Mouse (Mus musculus) CH12.LX (cell line): ENCODE data around the gene Fam160a1. TPM values are rescaled to one million over a fixed set of nuclear protein-coding genes. Genes with fewer than 3 reads are reported as not detected.
A peak's percentile ranks its signal among the peaks of the same experiment; 100 is the strongest.

Experiments
- DNase-seq: peaks from one replicate; pipeline ENCODE4 v3.0.0-alpha.2; 2013; ENCODE audit errors: extremely low read depth
- H3K27ac ChIP-seq: 2 replicates; pipeline ENCODE4 v1.5.1; 2012; ENCODE audit warnings: low read depth, mild to moderate bottlenecking, control low read depth, moderate library complexity; ENCODE audit not compliant: insufficient read depth
- H3K27me3 ChIP-seq: replicated peaks from 2 replicates; pipeline ENCODE3; 2012; ENCODE audit warnings: inconsistent platforms
- H3K36me3 ChIP-seq, 2 experiments: replicated peaks in 1 of 2; 2 replicates each; pipeline versions ENCODE3 to v1.6.1; 2012; ENCODE audit warnings: inconsistent platforms in 1 of 2, low read length in 1 of 2, mild to moderate bottlenecking in 1 of 2, mixed read lengths in 1 of 2, moderate library complexity in 1 of 2; ENCODE audit not compliant: control insufficient read depth in 1 of 2, insufficient read depth in 1 of 2
- H3K4me1 ChIP-seq, 2 experiments: 2 replicates each; pipeline ENCODE4 v1.6.1; 2012; ENCODE audit warnings: inconsistent platforms in 1 of 2, moderate library complexity in 1 of 2; ENCODE audit not compliant: insufficient read depth in 2 of 2, control insufficient read depth in 1 of 2
- H3K4me2 ChIP-seq: 2 replicates; pipeline ENCODE4 v1.6.1; 2012; ENCODE audit warnings: low read depth, mild to moderate bottlenecking, control low read depth; ENCODE audit not compliant: poor library complexity, insufficient read depth, severe bottlenecking
- H3K4me3 ChIP-seq, 3 experiments: fragments of 150-350 bp in 1 of 3; sonication (generic) in 1 of 3; replicated peaks in 1 of 3; 2 replicates each; pipeline versions ENCODE3 to v1.5.1; 2011 to 2012; ENCODE audit warnings: low read depth in 2 of 3, low read length in 2 of 3, mild to moderate bottlenecking in 2 of 3, moderate library complexity in 2 of 3, control low read depth in 1 of 3, improper control_type of control experiment in 1 of 3, inconsistent platforms in 1 of 3, mixed read lengths in 1 of 3; ENCODE audit not compliant: poor library complexity in 1 of 3
- H3K79me2 ChIP-seq: replicated peaks from 2 replicates; pipeline ENCODE4 v1.6.1; 2012; ENCODE audit warnings: mild to moderate bottlenecking, moderate library complexity; ENCODE audit not compliant: control insufficient read depth, poor library complexity, insufficient read depth, severe bottlenecking; ENCODE audit errors: extremely low read depth
- H3K9ac ChIP-seq: 2 replicates; pipeline ENCODE4 v1.6.1; 2012; ENCODE audit warnings: low read depth, mild to moderate bottlenecking, control low read depth, moderate library complexity; ENCODE audit not compliant: insufficient read depth
- H3K9me3 ChIP-seq: replicated peaks from 2 replicates; pipeline ENCODE3; 2012; ENCODE audit warnings: low read length, inconsistent platforms, mixed read lengths
- CHD2 ChIP-seq: IDR thresholded peaks from 2 replicates; pipeline ENCODE4 v1.6.1; 2011; ENCODE audit warnings: low read length, improper control_type of control experiment
- CTCF ChIP-seq, 2 experiments: IDR thresholded peaks in 1 of 2; conservative IDR thresholded peaks in 1 of 2; 2 replicates each; pipeline ENCODE4 v1.5.1; 2011 to 2012; ENCODE audit warnings: low read depth in 2 of 2, low read length in 2 of 2, improper control_type of control experiment in 1 of 2, inconsistent platforms in 1 of 2, mild to moderate bottlenecking in 1 of 2, moderate library complexity in 1 of 2
- E2F4 ChIP-seq: IDR thresholded peaks from 2 replicates; pipeline ENCODE4 v1.6.1; 2011; ENCODE audit warnings: low read depth, low read length, improper control_type of control experiment; ENCODE audit not compliant: insufficient replicate concordance
- ELF1 ChIP-seq: IDR thresholded peaks from 2 replicates; pipeline ENCODE4 v1.6.1; 2014; ENCODE audit warnings: low read depth, mild to moderate bottlenecking, inconsistent platforms, low read length, improper control_type of control experiment
- ETS1 ChIP-seq: conservative IDR thresholded peaks from 2 replicates; pipeline ENCODE4 v1.6.1; 2012; ENCODE audit warnings: low read depth, mild to moderate bottlenecking, inconsistent platforms, low read length, improper control_type of control experiment, moderate library complexity
- GABPA ChIP-seq: IDR thresholded peaks from 2 replicates; pipeline ENCODE4 v1.6.1; 2012; ENCODE audit warnings: low read depth, low read length, improper control_type of control experiment, inconsistent platforms; ENCODE audit not compliant: insufficient replicate concordance
- KAT2A ChIP-seq: IDR thresholded peaks from 2 replicates; pipeline ENCODE4 v1.6.1; 2012; ENCODE audit warnings: low read length, improper control_type of control experiment, inconsistent platforms; ENCODE audit not compliant: insufficient replicate concordance
- MEF2A ChIP-seq: IDR thresholded peaks from 2 replicates; pipeline ENCODE4 v1.6.1; 2014; ENCODE audit warnings: low read depth, mild to moderate bottlenecking, inconsistent platforms, low read length, improper control_type of control experiment, borderline replicate concordance
- MYC ChIP-seq: IDR thresholded peaks from 2 replicates; pipeline ENCODE4 v1.6.1; 2011; ENCODE audit warnings: low read depth, mild to moderate bottlenecking, improper control_type of control experiment, low read length
- NELFE ChIP-seq: IDR thresholded peaks from 2 replicates; pipeline ENCODE4 v1.6.1; 2011; ENCODE audit warnings: low read depth, low read length, improper control_type of control experiment
- PAX5 ChIP-seq: IDR thresholded peaks from 2 replicates; pipeline ENCODE4 v1.6.1; 2012; ENCODE audit warnings: low read length, inconsistent platforms, mixed read lengths
- SMC3 ChIP-seq: IDR thresholded peaks from 2 replicates; pipeline ENCODE4 v1.6.1; 2011; ENCODE audit warnings: low read depth, low read length, improper control_type of control experiment
- TBP ChIP-seq: conservative IDR thresholded peaks from 2 replicates; pipeline ENCODE4 v1.6.1; 2011; ENCODE audit warnings: low read depth, low read length, improper control_type of control experiment
- UBTF ChIP-seq: IDR thresholded peaks from 2 replicates; pipeline ENCODE4 v1.6.1; 2012; ENCODE audit warnings: low read depth, mild to moderate bottlenecking, inconsistent platforms, low read length, improper control_type of control experiment, moderate library complexity
- USF1 ChIP-seq: IDR thresholded peaks from 2 replicates; pipeline ENCODE4 v1.6.1; 2014; ENCODE audit warnings: low read depth, mild to moderate bottlenecking, inconsistent platforms, low read length, improper control_type of control experiment
- ZC3H11A ChIP-seq: IDR thresholded peaks from 2 replicates; pipeline ENCODE4 v1.6.1; 2012; ENCODE audit warnings: low read depth, mild to moderate bottlenecking, inconsistent platforms, low read length, improper control_type of control experiment
- dilution Hi-C: fragments of 300-500 bp; cut with MboI; formaldehyde crosslinking; loops from 2 replicates; pipeline ENCODE4 v1.14.3; 2020; ENCODE audit warnings: low sequenced_read_pairs; ENCODE audit not compliant: extremely low pct_unique_long_range_greater_than_20kb, extremely low pct_ligation_motif_present
- in situ Hi-C: fragments of 300-500 bp; cut with MboI; formaldehyde crosslinking; loops from 3 replicates; pipeline ENCODE4 v1.14.3; 2019; ENCODE audit warnings: low sequenced_read_pairs, low pct_ligation_motif_present, low pct_unique_long_range_greater_than_20kb, mixed read lengths
- polyA plus RNA-seq: library from polyadenylated mRNA; unstranded; fragments of >175 nt; gene quantifications from 2 replicates; pipeline ENCODE4 v1.2.1, GENCODE M21; 2012; ENCODE audit warnings: low read depth; ENCODE audit not compliant: insufficient read length
- total RNA-seq, 2 experiments: library from RNA; depleted of rRNA; stranded (reverse); fragments of 300-350 nt in 1 of 2; fragments of >200 nt in 1 of 2; gene quantifications; 2 replicates each; pipeline ENCODE4 v1.2.3; 2012 to 2014

Gene Fam160a1
- total and polyA plus RNA-seq, 3 experiments: 0.17 to 0.41 (median 0.20) TPM

- H3K4me2 ChIP-seq: peak overlapping the region; percentile 11; the same call in 1 of the 2 replicates
- no peak overlapping the region for H3K4me3 ChIP-seq
- TF ChIP-seq ETS1: peak; percentile 19; the same call in 1 of the 2 replicates
- peak; percentile 66; the same call in 1 of the 2 replicates for TF ChIP-seq MEF2A
- TF ChIP-seq NELFE: no peak
- no peak for TF ChIP-seq KAT2A
- 0 out of 2 replicates have a peak, but pooled peaks have one; percentile 13 for TF ChIP-seq ELF1
- TF ChIP-seq GABPA: no peak
- no peaks in the 10 kb centered on the region for H3K27me3 ChIP-seq
- H3K36me3 ChIP-seq: no peaks in the 10 kb centered on the region
- dilution Hi-C loops (no loop called here), in situ Hi-C loops (no loop called here)
- H3K4me1 ChIP-seq: peaks cover 0 to 16% of the 10 kb centered on the region in 2 experiments; a peak in 2 of 4 replicates
- no peak overlapping the region for H3K27ac ChIP-seq
- peak; percentile 66 for DNase-seq
- H3K9ac ChIP-seq: no peak overlapping the region
- H3K79me2 ChIP-seq: no peaks in the 10 kb centered on the region
- H3K9me3 ChIP-seq: no peaks in the 10 kb centered on the region
Observed at GRCm38 (mm10) chr3:85693013-85693412, 124.1 kb downstream of the Fam160a1 start.

- Histone ChIP-seq H3K4me3 (no peak overlapping the region), H3K4me2 (no peak overlapping the region), H3K27me3 (no peaks in the 10 kb centered on the region), H3K79me2 (no peaks in the 10 kb centered on the region), H3K27ac (no peak overlapping the region), H3K9ac (no peak overlapping the region), H3K9me3 (no peaks in the 10 kb centered on the region), H3K36me3 (no peaks in the 10 kb centered on the region), H3K4me1 (peaks cover 0 to 15% of the 10 kb centered on the region in 2 experiments; a peak in 2 of 4 replicates)
- dilution Hi-C loops (no loop called here), in situ Hi-C loops (no loop called here)
- DNase-seq: no peak
- TF ChIP-seq PAX5 (no peak), USF1 (no peak), UBTF (no peak), SMC3 (no peak), ZC3H11A (no peak), MYC (no peak), TBP (no peak), E2F4 (no peak), CHD2 (no peak), CTCF (conservative IDR thresholded peaks at IDR 0.05 in 1 of 2, IDR thresholded peaks at IDR 0.05 in 1 of 2; ENCODE audit: low read depth in 2 of 2, low read length in 2 of 2) (no peak)
Observed at GRCm38 (mm10) chr3:85691134-85691533, 126.0 kb downstream of the Fam160a1 start.
